In the genomic region with DNA sequence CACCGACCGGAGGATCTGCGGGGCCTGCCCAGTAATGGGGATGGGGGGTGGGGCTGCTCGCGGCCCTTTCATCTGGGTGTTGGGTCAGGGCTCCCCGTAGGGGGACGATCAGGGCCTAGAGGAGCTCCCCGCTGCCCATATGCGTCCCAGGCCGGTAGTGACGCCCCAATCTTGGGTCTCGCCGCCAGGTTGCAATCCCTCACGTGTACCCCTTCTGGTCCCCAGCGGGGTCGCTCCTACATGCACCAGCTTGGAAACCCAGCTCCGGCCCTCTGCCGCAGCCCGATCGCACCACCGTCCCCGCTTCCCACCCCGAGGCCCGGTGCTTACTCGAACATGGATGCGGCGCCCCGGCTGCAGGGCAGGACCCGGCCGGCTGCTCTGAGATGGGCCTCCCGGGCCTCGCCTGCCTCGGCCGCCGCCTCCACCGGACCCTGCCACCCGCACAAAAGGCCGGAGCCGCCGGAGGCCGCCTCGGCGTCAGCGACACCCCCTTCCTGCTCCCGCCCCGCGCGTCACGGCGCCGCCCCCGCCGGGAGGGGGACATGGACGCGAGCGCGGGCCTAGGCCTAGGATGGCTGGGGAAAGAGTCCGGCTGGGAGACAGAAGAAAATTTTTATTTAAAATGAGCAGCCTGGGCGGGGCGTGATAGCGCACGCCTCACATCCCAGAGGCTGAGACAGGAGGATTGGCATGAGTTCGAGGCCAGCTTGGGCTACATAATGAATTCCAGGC, we compare ENCODE assay signal across 8 mouse cellular contexts. TPM values are rescaled to one million over a fixed set of nuclear protein-coding genes. Genes with fewer than 3 reads are reported as not detected.
DNase-seq lines count a peak whose midpoint lies in the region; ATAC-seq and TF ChIP-seq lines count a peak whose summit lies in the region.

No protein-coding gene starts in this region.

- WGBS in forebrain, postnatal 0 days: under 1% methylated on average over 62 of the region's 63 CpGs
- WGBS in lung, embryonic 15.5 days: under 1% methylated on average over 62 of the region's 63 CpGs
- WGBS in olfactory bulb, adult 2 months: under 1% methylated on average over 63 of the region's 63 CpGs

- peak overlapping the region; percentile 79 for H3K4me2 ChIP-seq in forebrain, postnatal 0 days (ENCODE audit: low read depth)
- peak overlapping the region; percentile 68 for H3K4me2 ChIP-seq in lung, embryonic 15.5 days

- peak overlapping the region; percentile 85 for H3K9ac ChIP-seq in ES-E14 (ENCODE audit: insufficient read depth, low read depth, low read length, poor library complexity, severe bottlenecking)
- H3K9ac ChIP-seq in forebrain, postnatal 0 days: peak overlapping the region; percentile 99
- H3K9ac ChIP-seq in lung, embryonic 15.5 days: peak overlapping the region; percentile 97

- ATAC-seq in forebrain, postnatal 0 days: peak; percentile 80
- peak; percentile 89 for ATAC-seq in lung, embryonic 15.5 days (ENCODE audit: borderline replicate concordance, extremely low read depth, low FRiP score, low TSS enrichment)

- H3K27me3 ChIP-seq in forebrain, postnatal 0 days (ENCODE audit: insufficient read depth, low read length): no peaks in the 10 kb centered on the region
- H3K27me3 ChIP-seq in lung, embryonic 15.5 days: no peaks in the 10 kb centered on the region

- peaks cover 13 to 32% of the 10 kb centered on the region in 2 experiments for H3K4me1 ChIP-seq in ES-E14 (ENCODE audit: control insufficient read depth in 2 of 2, insufficient read depth in 2 of 2, low read length in 2 of 2, poor library complexity in 1 of 2)
- peaks cover 17% of the 10 kb centered on the region for H3K4me1 ChIP-seq in forebrain, postnatal 0 days (ENCODE audit: insufficient read depth)
- H3K4me1 ChIP-seq in lung, embryonic 15.5 days: peaks cover 52% of the 10 kb centered on the region
- H3K4me1 ChIP-seq in olfactory bulb, adult 2 months (ENCODE audit: control insufficient read depth, insufficient read depth, low read length): peaks cover 19% of the 10 kb centered on the region

- no peak for DNase-seq in ES-E14 (ENCODE audit: low read depth, low spot score)
- peak; percentile 93 to 94 for DNase-seq in cerebellum, adult 18-20 months
- peak; percentile 92 for DNase-seq in forebrain, postnatal 0 days
- DNase-seq in heart, postnatal 4 days: peak; percentile 92
- DNase-seq in layer of hippocampus, adult 9-11 months: peak; percentile 86
- peak; percentile 82 for DNase-seq in thymus, adult 18-20 months

- peak; percentile 29 for TF ChIP-seq CTCF in forebrain, postnatal 0 days (IDR thresholded peaks at IDR 0.05; ENCODE audit: low read depth)
- no peak for TF ChIP-seq CTCF in olfactory bulb, adult 2 months (IDR thresholded peaks at IDR 0.05; ENCODE audit: insufficient read depth, low read depth, low read length)

- peak overlapping the region; percentile 82 for H3K4me3 ChIP-seq in ES-E14 (ENCODE audit: insufficient read depth in 1 of 2, low read depth in 1 of 2, low read length in 2 of 2, poor library complexity in 1 of 2, severe bottlenecking in 1 of 2)
- peak overlapping the region; percentile 95 for H3K4me3 ChIP-seq in forebrain, postnatal 0 days (ENCODE audit: low read depth, low read length)
- peak overlapping the region; percentile 96 for H3K4me3 ChIP-seq in lung, embryonic 15.5 days
- peak overlapping the region; percentile 72 for H3K4me3 ChIP-seq in olfactory bulb, adult 2 months (ENCODE audit: insufficient read depth, low read depth, low read length)

- in situ Hi-C loops in ES-E14 (cut with MboI; ENCODE audit: low sequenced_read_pairs in 2 of 2, unreplicated experiment in 2 of 2): no loop called here

- H3K9me3 ChIP-seq in ES-E14 (ENCODE audit: control insufficient read depth, insufficient read depth, low read depth, low read length): no peaks in the 10 kb centered on the region
- no peaks in the 10 kb centered on the region for H3K9me3 ChIP-seq in forebrain, postnatal 0 days (ENCODE audit: low read length)
- H3K9me3 ChIP-seq in lung, embryonic 15.5 days: no peaks in the 10 kb centered on the region

- no peaks in the 10 kb centered on the region; the same call in 1 of the 2 replicates for H3K36me3 ChIP-seq in ES-E14 (ENCODE audit: control insufficient read depth, insufficient read depth, low read length, poor library complexity, severe bottlenecking)
- H3K36me3 ChIP-seq in forebrain, postnatal 0 days (ENCODE audit: insufficient read depth): peaks cover 5% of the 10 kb centered on the region; the same call in 1 of the 2 replicates
- no peaks in the 10 kb centered on the region for H3K36me3 ChIP-seq in lung, embryonic 15.5 days

- peak overlapping the region; percentile 83; the same call in 1 of the 2 replicates for H3K27ac ChIP-seq in ES-E14 (ENCODE audit: insufficient read depth, low read depth, low read length, poor library complexity, severe bottlenecking)
- H3K27ac ChIP-seq in forebrain, postnatal 0 days (ENCODE audit: low read depth, low read length): peak overlapping the region; percentile 98
- H3K27ac ChIP-seq in lung, embryonic 15.5 days: peak overlapping the region; percentile 96
- H3K27ac ChIP-seq in olfactory bulb, adult 2 months (ENCODE audit: insufficient read depth, low read depth, low read length): peak overlapping the region; percentile 80

- peak; percentile 74 for TF ChIP-seq POLR2A in olfactory bulb, adult 2 months (IDR thresholded peaks at IDR 0.05; ENCODE audit: insufficient read depth, low read depth, low read length)

TF ChIP-seq in ES-E14, 5 proteins besides CTCF, POLR2A, EP300 and RAD21:
- no peak for TF ChIP-seq ZC3H11A (IDR thresholded peaks at IDR 0.05; ENCODE audit: borderline replicate concordance, low read depth, low read length)
- TF ChIP-seq CHD2 (IDR thresholded peaks at IDR 0.05; ENCODE audit: low read depth, low read length): no peak
- no peak for TF ChIP-seq MAFK (IDR thresholded peaks at IDR 0.05; ENCODE audit: insufficient read depth, low read depth, low read length)
- no peak for TF ChIP-seq ZNF384 (IDR thresholded peaks at IDR 0.05; ENCODE audit: low read depth, low read length)
- TF ChIP-seq HCFC1 (IDR thresholded peaks at IDR 0.05; ENCODE audit: borderline replicate concordance, insufficient read depth, low read length): no peak

RNA-seq across cellular contexts. Expression of gene Gramd1a, which starts 5.0 kb away (rescaled TPM):
- 44.2 and 76.2 TPM in 2 replicates for total RNA-seq in ES-E14 (2012; rRNA removed)
- 244 and 265 TPM in 2 replicates for total RNA-seq in forebrain, postnatal 0 days (2014; rRNA removed)
- 176 and 178 TPM in 2 replicates for polyA plus RNA-seq in forebrain, postnatal 0 days (2015; fragmentation: Nextera tagmentation; extraction: Ambion mirVana)
- total RNA-seq in heart, postnatal 4 days (2021): 10 to 100 TPM; 32.9 to 36.0 TPM
- 63.0 and 65.5 TPM in 2 replicates for polyA plus RNA-seq in lung, embryonic 15.5 days (2015; fragmentation: Nextera tagmentation; extraction: Ambion mirVana)
- not detected in 2 replicates for polyA plus RNA-seq in olfactory bulb, adult 2 months (2012; ENCODE audit: insufficient read depth, insufficient read length, low replicate concordance, missing spikeins)

RNA-seq across cellular contexts. Expression of gene Scn1b, which starts 23.9 kb away (rescaled TPM):
- 16.3 and 17.3 TPM in 2 replicates for total RNA-seq in ES-E14 (2012; rRNA removed)
- total RNA-seq in forebrain, postnatal 0 days (2014; rRNA removed): 26.7 and 38.0 TPM in 2 replicates
- 24.4 and 29.8 TPM in 2 replicates for polyA plus RNA-seq in forebrain, postnatal 0 days (2015; fragmentation: Nextera tagmentation; extraction: Ambion mirVana)
- 10 to 100 TPM in 1 of 2 experiments, 1 to 10 TPM in 1; 8.2 to 10.4 TPM for total RNA-seq in heart, postnatal 4 days (2021)
- polyA plus RNA-seq in lung, embryonic 15.5 days (2015; fragmentation: Nextera tagmentation; extraction: Ambion mirVana): 1.5 and 1.8 TPM in 2 replicates
- polyA plus RNA-seq in olfactory bulb, adult 2 months (2012; ENCODE audit: insufficient read depth, insufficient read length, low replicate concordance, missing spikeins): not detected in 2 replicates

RNA-seq across cellular contexts. Expression of gene Hpn, which starts 35.6 kb away (rescaled TPM):
- total RNA-seq in ES-E14 (2012; rRNA removed): 14.5 and 28.2 TPM in 2 replicates
- 0.48 TPM in 1 of 2 replicates, not detected in the other for total RNA-seq in forebrain, postnatal 0 days (2014; rRNA removed)
- 0.19 and 0.61 TPM in 2 replicates for polyA plus RNA-seq in forebrain, postnatal 0 days (2015; fragmentation: Nextera tagmentation; extraction: Ambion mirVana)
- total RNA-seq in heart, postnatal 4 days (2021): 1 to 10 TPM; 2.2 to 2.6 TPM
- 14.6 and 16.7 TPM in 2 replicates for polyA plus RNA-seq in lung, embryonic 15.5 days (2015; fragmentation: Nextera tagmentation; extraction: Ambion mirVana)
- not detected in 2 replicates for polyA plus RNA-seq in olfactory bulb, adult 2 months (2012; ENCODE audit: insufficient read depth, insufficient read length, low replicate concordance, missing spikeins)
